Mouse (Mus musculus): ENCODE measurements around the gene B4galnt3. TPM values are rescaled to one million over a fixed set of nuclear protein-coding genes. Genes with fewer than 3 reads are reported as not detected.

B4galnt3 gene
- total RNA-seq, 4 experiments from 2014 or later, result 0.51 to 0.94 (median 0.70) TPM

DNA sequence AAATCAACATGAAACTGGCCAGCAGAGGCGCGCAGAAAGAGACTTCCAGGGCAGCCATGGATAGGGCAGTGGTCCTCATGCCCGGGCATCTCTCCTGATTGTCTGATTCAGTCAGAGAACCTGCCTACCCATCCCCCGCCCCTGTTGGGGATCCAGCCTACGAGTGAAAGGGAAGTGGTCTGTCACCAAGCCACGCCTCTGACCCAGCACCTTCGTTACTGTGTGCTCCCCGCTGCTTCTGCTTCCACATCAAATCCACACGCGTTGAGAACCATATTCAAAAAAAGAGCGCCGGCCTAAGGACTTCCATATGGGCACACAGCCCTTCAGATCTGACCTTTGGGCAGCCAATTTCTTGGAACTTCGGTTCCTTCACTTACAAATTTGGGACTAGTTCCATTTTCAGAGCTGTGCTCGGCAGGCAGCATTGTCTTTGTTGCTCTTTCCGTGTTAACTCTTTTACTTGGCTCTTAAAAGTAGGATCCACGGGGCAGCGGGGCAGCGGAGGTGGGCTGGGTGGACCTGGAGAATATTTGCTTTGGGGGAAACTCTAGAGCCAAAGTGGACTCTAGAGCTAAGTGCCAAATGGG is 106.7 kb downstream of the B4galnt3 start:
- DNase-seq (ENCODE audit: low spot score in 2 of 2), result no peak

DNA sequence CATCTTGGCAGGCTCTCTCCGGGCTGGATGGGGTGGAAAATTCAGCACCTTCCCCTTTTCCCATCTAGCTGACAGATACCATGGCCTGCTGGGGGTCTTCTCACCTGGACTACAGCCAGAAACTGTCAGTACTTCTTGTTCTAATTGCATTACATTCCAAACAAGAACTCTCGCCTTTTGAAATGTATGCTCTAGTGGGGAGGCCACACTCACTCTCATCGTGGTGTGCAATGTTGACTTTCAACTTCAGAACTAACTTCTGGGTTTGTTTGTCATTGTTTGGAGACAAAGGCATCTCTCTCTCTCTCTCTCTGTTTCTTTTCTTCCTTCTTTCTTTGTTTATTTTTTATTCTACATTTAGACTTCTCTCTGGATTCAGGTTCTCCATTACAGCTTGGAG is 107.8 kb downstream of the B4galnt3 start:
- DNase-seq (ENCODE audit: low spot score in 2 of 2), result no peak

DNA sequence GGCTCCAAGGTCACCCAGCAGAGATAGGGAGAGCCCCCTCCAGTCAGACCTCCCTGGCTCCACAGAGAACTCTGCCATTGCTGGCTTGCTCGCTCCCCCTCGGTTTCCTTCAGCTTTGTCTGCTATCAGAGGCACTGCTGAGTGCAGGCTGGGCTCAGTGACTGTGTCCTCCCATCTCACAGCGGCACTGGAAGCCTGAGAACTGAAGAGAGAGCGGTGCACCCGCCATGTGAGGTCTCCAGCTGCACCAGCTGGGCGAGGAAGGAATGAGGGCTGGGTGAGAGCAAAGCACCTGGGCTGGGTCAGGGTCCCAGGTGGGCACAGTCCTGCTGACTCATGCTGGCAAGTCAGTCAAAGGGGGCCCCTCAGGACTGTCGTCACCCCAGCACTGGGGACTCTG is 108.6 kb downstream of the B4galnt3 start:
- DNase-seq (ENCODE audit: low spot score in 2 of 2), result no peak

DNA sequence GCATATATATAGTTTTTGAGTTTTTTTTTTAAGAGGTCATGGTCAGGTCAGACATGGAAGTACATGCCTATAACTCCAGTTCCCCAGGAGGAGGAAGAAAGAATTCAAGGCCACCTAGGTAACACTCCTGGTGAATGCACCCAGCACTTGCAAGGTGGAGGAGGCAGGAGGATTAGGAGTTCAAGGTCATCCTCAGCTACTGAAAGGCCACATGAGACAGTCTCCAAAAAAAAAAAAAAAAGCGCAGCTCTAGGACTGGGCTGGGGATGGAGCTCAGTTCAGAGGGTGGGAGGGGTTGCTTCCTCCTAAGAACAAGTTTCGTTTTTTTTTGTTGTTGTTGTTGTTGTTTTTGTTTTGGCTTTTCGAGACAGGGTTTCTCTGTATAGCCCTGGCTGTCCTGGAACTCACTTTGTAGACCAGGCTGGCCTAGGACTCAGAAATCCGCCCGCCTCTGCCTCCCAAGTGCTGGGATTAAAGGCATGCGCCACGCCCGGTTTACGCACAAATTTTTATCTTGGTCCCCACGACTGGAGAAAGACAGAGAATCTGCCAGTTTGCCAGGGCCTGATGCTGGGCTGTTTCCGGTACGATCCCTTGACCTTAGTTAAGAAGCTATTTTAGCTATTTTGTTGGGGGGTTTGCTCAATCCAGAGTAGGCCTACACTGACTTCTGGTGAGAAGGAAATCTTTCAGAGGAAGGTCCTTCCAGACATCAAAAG is 109.2 kb downstream of the B4galnt3 start:
- no peak for DNase-seq (ENCODE audit: low spot score in 2 of 2)

DNA sequence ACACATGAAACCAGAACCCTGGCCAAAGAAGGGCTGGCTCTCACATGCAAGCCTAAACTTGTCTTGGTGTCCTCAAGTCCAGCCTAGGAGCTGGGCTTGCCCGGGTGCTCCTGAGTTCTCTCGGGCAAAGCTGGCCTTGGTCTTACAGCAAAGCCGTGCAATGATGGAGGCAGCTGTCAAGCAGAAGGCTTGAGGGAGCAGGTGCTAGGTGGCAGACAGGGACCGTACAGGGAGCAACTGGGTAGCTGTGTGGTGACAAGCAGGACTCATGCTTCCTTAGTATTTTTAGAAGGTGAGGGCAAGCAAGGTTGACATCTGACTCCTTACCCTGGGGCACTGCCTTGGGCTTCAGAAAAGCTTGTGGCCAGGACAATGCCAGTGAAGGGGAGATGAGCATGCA is 110.6 kb downstream of the B4galnt3 start:
- DNase-seq (ENCODE audit: low spot score in 2 of 2), result no peak

DNA sequence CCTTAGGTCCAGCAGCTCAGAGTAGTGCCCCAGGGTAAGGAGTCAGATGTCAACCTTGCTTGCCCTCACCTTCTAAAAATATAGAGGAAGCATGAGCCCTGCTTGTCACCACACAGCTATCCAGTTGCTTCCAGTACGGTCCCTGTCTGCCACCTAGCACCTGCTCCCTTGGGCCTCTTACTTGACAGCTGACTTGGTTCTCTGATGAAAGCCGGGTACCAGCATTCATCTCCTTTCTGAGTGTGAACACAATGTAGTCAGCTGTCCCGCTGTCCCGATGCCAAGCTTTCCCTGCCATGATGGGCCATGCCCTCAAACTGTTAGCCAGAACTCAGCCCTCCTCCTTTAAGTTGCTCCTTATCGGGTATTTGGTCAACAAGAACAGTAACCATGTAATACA is 112.2 kb downstream of the B4galnt3 start:
- no peak for DNase-seq (ENCODE audit: low spot score in 2 of 2)

DNA sequence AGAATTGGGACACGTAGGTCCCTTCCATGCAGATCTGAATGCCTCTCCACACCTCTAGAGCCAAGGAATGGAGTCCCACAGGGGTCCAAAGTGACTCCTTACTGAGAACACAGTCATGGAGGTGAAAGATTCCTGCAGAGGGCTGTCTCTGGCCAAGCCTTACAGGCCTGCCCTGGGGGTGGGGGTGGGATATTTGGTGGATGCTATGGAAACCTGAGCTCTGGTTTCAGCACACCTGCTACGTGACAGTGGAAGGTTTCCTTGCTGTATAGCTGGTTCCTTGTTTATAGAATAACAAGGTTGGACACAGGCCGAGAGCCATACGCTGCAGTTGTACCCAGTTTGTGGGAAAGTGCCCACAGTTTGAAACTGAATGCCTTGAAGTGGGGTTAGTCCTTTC is 113.9 kb downstream of the B4galnt3 start:
- DNase-seq (ENCODE audit: low spot score in 2 of 2), result no peak

DNA sequence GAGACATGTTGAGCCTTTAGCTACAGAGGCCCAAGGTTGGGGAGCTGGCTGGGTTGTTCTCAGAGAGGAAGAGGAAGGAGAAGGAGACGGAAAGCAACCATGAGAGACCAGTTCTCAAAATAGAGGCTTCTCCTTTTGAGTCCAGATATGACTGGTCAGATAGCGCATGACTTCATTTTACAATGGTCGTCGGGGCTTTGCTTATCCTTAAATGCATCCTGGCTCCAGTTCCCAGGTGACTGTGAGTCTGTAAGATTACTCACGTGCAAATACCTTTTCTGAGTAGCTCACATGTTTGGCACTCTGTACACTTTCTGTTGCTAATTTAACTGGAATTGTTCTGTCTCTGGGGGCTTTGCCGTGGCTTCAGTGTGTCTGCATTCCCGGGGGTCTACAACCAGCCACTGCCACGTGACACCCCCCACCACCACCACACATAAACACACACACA is 114.6 kb downstream of the B4galnt3 start:
- DNase-seq (ENCODE audit: low spot score in 2 of 2), result no peak

DNA sequence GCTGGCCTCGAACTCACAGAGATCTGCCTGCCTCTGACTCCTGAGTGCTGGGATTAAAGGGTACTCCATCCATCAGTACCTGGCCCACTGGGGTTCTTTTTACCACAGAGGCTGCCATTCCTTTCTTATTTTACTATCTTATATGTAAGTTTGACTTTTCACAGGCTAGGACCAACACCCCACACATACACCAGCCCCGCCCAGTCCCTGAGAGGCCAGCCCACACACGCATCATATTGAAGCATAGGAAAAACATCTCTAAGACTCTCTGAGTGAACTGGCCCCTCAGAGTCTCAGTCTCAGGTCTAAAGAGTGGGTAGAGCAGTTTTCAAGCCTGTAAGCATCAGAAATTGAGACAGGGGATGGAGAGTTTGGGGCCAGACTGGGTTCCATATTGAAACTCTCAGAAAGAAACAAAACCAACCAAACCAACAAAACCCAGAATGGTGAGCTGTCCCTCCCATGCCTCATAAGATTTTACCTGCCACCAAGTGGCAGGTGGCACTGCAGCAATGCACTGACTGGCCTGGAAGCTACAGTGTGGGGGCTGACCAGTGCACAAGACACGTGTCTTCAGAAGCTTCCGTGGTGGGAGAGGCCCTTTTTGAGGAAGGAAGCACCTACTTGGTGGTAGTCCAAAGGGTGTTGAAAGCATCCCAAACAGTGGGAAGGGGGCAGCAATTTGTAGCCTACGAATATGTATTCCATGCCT is 115.2 kb downstream of the B4galnt3 start:
- no peak for DNase-seq (ENCODE audit: low spot score in 2 of 2)

DNA sequence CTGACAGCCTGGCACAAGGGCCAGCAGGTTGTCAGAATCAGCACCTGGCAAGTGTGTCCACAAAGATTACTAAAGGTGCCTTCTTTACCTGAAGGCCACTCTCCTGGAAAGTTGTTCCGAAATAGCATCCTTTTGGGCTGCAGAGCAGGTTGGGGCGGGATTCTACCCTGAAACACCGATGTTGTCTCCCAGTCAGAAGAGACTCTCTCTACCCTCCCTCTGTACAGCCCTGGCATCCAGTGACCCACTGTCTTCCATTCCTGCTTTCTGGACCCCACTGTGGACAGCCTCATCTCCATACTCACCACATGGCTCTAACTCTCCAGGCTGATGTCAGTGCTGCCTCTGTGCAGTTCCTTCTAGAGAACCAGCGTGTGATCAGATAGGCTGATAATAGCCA is 118.7 kb downstream of the B4galnt3 start:
- no peak for DNase-seq (ENCODE audit: low spot score in 2 of 2)

DNA sequence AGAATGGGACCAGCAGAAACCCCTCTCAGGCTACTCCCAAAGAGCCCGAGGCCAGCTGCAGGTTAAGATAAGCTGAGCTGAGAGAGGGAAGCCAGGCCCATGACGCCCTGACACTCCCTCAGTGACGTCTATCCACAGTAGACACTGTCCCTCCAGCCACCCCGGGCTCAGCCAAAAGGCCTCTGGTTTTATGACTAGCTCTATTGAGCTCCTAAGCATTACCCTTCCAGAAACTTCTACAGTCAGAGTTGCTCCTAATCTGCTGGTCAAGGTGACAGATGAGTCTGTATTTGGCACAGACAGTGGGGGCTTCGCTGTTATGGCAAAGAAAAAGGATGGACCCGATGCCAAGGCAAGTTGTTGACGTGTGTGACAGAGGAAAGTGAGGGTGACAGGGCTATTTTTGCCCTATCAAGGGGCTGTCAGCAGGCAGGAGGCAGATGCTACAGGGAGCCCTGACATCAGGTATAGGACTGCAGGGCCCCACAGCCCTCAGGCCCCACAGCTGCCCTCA is 119.7 kb downstream of the B4galnt3 start:
- DNase-seq (ENCODE audit: low spot score in 2 of 2), result no peak

DNA sequence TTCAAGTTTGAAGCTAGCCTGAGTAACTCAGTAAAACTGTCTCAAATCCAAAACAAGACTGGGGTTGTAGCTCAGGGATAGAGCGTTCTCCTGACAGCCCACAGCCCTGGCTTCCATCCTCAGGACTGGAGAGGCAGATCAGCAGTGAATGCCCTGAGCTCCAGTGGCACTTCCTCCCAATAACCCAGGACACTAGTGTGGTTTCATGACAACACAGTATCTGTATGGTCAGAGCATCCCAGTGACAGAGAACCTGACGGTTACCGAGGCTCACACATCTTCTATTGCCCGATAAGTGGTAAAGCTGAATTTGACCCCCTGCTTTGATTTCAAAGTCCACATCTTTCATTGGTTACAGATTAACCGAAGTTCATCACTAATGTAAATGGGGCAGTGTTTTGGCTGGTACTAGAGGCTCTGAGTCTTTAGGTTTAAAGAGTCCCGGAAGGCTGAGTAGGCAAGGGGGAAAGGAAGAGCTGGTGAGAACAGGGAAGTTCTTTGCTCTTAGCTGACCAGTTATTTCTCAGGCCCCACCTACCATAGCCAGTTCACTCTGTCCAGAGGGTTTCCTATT is 120.2 kb downstream of the B4galnt3 start:
- no peak for DNase-seq (ENCODE audit: low spot score in 2 of 2)

DNA sequence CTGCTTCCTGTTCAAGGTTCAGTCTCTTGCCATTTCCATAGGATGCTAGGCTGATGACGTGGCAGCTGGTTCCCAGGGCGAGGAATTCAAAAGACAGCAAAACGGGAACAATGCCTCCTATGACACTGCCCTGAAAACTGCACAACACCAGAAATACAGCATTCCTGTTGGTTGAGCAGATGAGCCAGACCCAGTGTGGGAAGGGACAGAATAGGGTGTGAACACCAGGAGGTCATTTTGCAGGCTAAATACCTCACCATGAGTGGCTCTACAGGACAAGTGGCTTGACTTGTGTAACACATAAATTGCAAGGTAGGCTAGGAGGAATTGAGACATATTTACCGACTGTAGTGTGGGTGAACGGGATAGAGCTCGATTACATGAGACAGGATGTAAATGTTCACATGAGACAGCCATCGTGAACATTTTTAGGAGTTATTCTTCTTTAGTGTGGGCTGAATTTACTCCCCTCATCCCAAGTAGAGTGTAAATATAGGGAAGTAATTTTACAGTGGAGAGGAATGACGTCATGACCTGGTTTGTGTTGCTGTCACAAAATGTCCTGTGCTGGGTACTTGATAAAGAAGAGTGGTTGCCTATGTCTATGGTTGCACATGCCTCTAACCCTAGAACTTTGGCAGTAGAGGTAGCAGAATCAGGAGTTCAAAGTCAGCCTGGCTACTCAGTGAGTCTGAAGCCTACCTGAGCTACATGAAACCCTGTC is 121.9 kb downstream of the B4galnt3 start:
- DNase-seq (ENCODE audit: low spot score in 2 of 2), result no peak

DNA sequence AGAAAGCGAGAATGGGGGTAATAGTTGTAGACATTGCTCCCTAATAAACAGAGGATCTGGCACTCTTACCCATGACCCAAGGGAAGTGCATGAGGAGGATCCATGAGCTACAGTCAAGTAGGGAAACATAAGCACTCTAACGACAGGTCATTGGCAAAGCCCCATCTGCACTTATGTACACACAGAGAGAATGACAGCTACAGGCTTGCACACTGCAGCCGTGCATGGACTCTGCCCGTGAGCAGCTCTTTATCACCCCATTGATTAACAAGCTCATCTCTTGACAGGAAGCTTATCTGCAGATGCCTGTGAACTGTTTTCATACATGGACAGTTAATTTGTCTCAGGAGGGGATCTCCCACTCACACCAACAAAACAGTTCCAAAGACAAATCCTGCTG is 126.8 kb downstream of the B4galnt3 start:
- no peak for DNase-seq (ENCODE audit: low spot score in 2 of 2)

DNA sequence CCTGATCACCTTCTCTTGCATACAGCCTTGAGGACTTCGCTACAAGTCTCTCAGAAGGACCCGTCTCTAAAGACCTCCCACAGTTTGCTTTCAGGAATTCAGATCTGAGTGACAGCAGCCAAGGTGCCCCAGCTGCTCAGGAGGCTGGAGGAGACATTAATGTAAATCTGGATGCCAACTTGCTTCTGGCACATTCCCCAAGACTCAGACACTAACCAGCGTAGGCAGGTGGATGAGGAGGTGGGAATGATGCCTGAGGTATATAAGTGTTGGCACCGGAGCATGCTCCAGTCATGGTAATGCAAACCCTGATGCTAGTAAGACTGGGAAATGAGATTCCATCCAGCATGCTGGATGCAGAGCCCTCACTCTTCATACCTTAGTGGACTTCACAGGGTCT is 129.6 kb downstream of the B4galnt3 start:
- peak in 1 of 2 experiments; percentile 48 for DNase-seq (ENCODE audit: low spot score in 2 of 2)

DNA sequence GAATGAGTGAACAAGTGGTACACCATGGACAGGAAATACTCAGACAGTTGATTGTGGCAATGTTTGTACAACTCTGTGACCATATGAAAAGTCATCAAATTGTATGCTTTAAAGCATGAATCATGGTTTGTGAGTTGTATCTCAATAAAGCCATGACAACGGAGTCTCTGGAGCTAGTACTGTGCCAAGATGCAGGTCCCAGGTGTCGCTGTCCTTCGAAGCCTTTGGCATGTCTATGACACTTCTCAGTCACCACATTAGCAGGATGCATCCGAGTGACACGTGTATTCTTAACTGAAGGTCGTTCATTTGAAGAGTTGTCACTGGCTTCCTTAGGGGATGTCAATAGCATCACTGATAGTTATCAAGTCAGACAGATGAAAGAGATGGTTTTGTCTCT is 131.4 kb downstream of the B4galnt3 start:
- no peak for DNase-seq (ENCODE audit: low spot score in 2 of 2)

DNA sequence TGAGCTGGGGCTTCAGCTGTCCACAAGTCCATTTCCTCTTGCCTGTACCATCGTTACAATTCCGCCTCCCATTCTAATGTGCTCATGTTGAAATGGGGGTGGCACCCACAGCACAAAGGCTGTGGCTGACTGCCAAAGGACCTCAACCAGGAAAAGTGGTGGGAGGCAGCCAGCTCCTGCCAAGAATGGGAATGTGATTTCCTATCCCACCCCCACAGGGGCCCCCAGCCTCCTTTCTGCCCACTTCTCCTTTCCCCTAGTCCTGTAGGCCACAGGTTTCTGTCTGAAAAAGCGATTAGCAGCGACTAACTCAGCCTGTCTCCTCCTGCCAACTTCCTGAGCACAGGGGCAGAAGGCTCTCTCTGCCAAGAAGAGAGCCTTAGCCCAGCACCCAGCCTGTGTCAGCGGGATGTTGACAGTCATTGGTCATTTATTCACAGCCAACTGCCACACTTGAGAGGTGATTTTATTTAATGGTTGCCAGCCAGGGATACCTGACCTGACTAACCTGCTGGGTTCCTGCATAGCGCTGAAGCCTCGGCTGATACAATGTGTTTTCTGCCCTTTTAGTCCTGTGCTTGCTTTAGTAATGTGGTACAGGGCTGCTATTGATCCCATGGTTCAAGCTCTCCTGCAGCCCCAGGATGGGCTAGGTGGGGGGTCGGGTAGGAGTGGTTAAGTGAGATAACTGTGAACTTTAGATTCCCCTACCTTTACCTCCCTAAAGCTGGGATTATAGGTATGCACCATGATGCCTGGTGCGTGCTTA is 135.0 kb downstream of the B4galnt3 start:
- DNase-seq (ENCODE audit: low spot score in 2 of 2), result peak; percentile 29 to 51

DNA sequence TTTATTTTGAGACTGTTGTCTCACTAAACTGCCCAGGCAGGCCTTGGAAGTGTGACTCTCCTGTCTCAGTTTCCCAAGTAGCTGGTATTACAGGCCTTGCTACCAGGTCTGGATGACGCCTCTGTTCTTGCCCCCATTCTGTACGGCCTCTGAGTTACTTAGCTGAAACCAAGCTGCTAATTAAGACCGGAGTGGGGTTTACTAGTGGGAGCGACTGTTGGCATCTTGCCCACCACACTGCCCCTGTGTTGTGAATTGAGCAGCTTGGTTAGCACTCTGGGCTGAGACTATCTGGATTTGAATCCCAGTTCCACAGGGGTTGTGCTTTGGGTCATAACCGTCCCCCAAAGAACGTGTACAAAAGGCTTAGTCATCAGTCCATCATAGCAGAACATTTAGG is 136.9 kb downstream of the B4galnt3 start:
- no peak for DNase-seq (ENCODE audit: low spot score in 2 of 2)

DNA sequence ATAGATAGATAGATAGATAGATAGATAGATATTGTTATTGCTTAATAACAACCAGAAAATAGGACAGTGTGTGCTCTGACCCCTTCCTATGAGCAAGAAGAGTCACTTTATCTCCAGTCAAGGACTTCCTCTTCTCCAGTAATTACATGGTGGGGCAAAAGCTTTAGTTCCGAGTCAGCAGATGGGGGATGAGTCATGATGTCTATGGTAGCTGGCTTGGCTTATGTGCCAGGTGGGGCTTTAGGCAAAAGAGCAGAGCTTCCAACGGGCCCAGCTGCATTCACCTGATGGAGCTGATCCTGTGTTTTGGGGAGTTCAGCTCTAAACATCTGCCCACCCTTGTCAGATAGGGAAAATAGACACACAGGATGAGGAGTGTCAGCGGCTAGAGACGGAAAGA is 138.8 kb downstream of the B4galnt3 start:
- DNase-seq (ENCODE audit: low spot score in 2 of 2), result no peak

DNA sequence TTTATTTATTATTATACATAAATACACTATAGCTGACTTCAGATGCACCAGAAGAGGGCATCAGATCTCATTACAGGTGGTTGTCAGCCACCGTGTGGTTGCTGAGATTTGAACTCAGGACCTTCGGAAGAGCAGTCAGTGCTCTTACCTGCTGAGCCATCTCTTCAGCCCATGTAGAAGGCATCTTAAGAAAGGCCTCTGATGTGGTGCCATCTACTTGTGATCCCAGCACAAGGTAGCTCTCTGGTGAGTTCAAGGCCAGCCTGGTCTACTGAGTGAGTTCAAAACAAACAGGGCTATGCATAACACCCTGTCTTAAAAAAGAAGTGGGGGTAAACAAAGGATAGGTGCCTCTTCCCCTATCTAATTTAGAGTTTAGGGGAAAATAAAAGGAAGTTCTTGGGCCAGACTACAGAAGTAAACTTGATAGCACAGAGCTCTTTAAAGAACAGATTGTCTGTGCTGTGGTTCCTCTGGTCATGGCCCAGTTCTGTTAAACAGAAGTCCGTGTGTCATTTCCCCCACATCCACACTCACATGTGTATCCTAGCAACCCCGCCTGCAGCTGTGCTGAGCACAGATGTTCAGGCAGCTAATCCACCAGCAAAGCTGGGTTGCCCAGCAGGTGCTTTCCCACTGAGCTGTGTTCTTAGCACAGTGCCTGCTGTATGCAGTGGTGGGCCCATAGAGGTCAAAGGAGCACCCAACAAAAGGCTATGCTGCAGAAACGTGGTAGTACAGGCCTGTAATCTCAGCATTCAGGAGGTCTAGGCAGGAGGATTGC is 139.6 kb downstream of the B4galnt3 start:
- DNase-seq (ENCODE audit: low spot score in 2 of 2), result no peak

All from left cerebral cortex, adult 8-10 months (tissue).